Mouse (Mus musculus) liver, embryonic 16.5 days (tissue): Measurements from ENCODE around the gene Babam2. TPM values are rescaled to one million over a fixed set of nuclear protein-coding genes. Genes with fewer than 3 reads are reported as not detected.

Experiments
- ATAC-seq: fragments of 200-750 bp; cut with Nextera tagmentation; 2 replicates; pipeline ENCODE4 v1.8.0; 2017; ENCODE audit warnings: low read depth, mild to moderate bottlenecking, moderate number of reproducible peaks, moderate library complexity
- H3K27ac ChIP-seq: fragments of 300-500 bp; sonication (generic); 2 replicates; pipeline ENCODE4 v1.5.1; 2014; ENCODE audit warnings: mild to moderate bottlenecking, low read length
- H3K27me3 ChIP-seq: fragments of 300-500 bp; sonication (generic); 2 replicates; pipeline ENCODE4 v1.6.1; 2014; ENCODE audit warnings: low read depth, low read length, mixed read lengths; ENCODE audit not compliant: control insufficient read depth, insufficient read depth
- H3K36me3 ChIP-seq: fragments of 300-500 bp; sonication (generic); 2 replicates; pipeline ENCODE4 v1.6.1; 2014; ENCODE audit warnings: mild to moderate bottlenecking; ENCODE audit not compliant: control insufficient read depth, insufficient read depth
- H3K4me1 ChIP-seq: fragments of 300-500 bp; sonication (generic); 2 replicates; pipeline ENCODE4 v1.6.1; 2014; ENCODE audit warnings: low read depth, low read length, mixed read lengths; ENCODE audit not compliant: control insufficient read depth
- H3K4me2 ChIP-seq: fragments of 300-500 bp; sonication (generic); 2 replicates; pipeline ENCODE4 v1.6.1; 2014; ENCODE audit warnings: low read depth, low read length, mixed read lengths
- H3K4me3 ChIP-seq: fragments of 300-500 bp; sonication (generic); 2 replicates; pipeline ENCODE4 v1.5.1; 2014; ENCODE audit warnings: low read depth, mild to moderate bottlenecking, low read length
- H3K9ac ChIP-seq: fragments of 300-500 bp; sonication (generic); 2 replicates; pipeline ENCODE4 v1.6.1; 2014; ENCODE audit warnings: low read depth, low read length
- H3K9me3 ChIP-seq: fragments of 300-500 bp; sonication (generic); replicated peaks from 2 replicates; pipeline ENCODE4 v1.6.1; 2016; ENCODE audit warnings: low read length; ENCODE audit not compliant: control insufficient read depth
- WGBS: fragments of 180-500 bp; shearing (Covaris S2); extraction: QIAGEN DNeasy Blood & Tissue Kit; methylation state at CpG from one replicate; pipeline ENCODE4 v1.1.7; 2014; ENCODE audit not compliant: insufficient replicate concordance; 5-methylcytosine and 5-hydroxymethylcytosine counted together
- polyA plus RNA-seq: library from polyadenylated mRNA; unstranded; fragments of >200 nt; fragmentation: Nextera tagmentation; extraction: Ambion mirVana; gene quantifications from 2 replicates; pipeline ENCODE4 v1.2.1, GENCODE M21; 2015

The Babam2 gene
- polyA plus RNA-seq, 1 experiment from 2014 or later, result 32.4 TPM

GRCm38 (mm10) chr5:31699397-31699796 is 1.9 kb downstream of the Babam2 start:
- Histone ChIP-seq H3K36me3 (no peaks in the 10 kb centered on the region; the same call in 1 of the 2 replicates), H3K4me3 (no peak overlapping the region), H3K9me3 (no peaks in the 10 kb centered on the region), H3K4me2 (no peak overlapping the region), H3K27ac (no peak overlapping the region), H3K9ac (no peak overlapping the region), H3K27me3 (no peaks in the 10 kb centered on the region), H3K4me1 (peaks cover 10% of the 10 kb centered on the region)
- ATAC-seq, result no peak

GRCm38 (mm10) chr5:31704971-31705370 is 7.5 kb downstream of the Babam2 start:
- Histone ChIP-seq H3K36me3 (no peaks in the 10 kb centered on the region; the same call in 1 of the 2 replicates), H3K9ac (no peak overlapping the region), H3K4me1 (peaks cover 6% of the 10 kb centered on the region), H3K4me3 (no peak overlapping the region), H3K27ac (no peak overlapping the region), H3K4me2 (no peak overlapping the region), H3K9me3 (no peaks in the 10 kb centered on the region), H3K27me3 (no peaks in the 10 kb centered on the region)
- no peak for ATAC-seq
- WGBS, result 74% methylated on average over 5 of the region's 5 CpGs

- H3K27ac ChIP-seq, result no peak overlapping the region
- no peak for ATAC-seq
- H3K36me3 ChIP-seq, result no peaks in the 10 kb centered on the region; the same call in 1 of the 2 replicates
- no peak overlapping the region for H3K4me3 ChIP-seq
- H3K9ac ChIP-seq, result no peak overlapping the region
- no peak overlapping the region for H3K4me2 ChIP-seq
- H3K27me3 ChIP-seq, result no peaks in the 10 kb centered on the region
- H3K4me1 ChIP-seq, result no peaks in the 10 kb centered on the region
- 65% methylated on average over 4 of the region's 4 CpGs for WGBS
- no peaks in the 10 kb centered on the region for H3K9me3 ChIP-seq
Measured at GRCm38 (mm10) chr5:31706826-31707225, 9.3 kb downstream of the Babam2 start.

- Histone ChIP-seq H3K9ac (no peak overlapping the region), H3K4me1 (peaks cover 4% of the 10 kb centered on the region; the same call in 1 of the 2 replicates), H3K4me2 (no peak overlapping the region), H3K9me3 (no peaks in the 10 kb centered on the region), H3K4me3 (no peak overlapping the region), H3K36me3 (no peaks in the 10 kb centered on the region), H3K27me3 (no peaks in the 10 kb centered on the region), H3K27ac (no peak overlapping the region)
- 54% methylated on average over 1 of the region's 1 CpGs for WGBS
- ATAC-seq, result no peak
Measured at GRCm38 (mm10) chr5:31709389-31709788, 11.9 kb downstream of the Babam2 start.

GRCm38 (mm10) chr5:31713280-31713711 is 15.8 kb downstream of the Babam2 start:
- no peaks in the 10 kb centered on the region for H3K9me3 ChIP-seq
- H3K27ac ChIP-seq, result no peak overlapping the region
- no peak overlapping the region for H3K9ac ChIP-seq
- no peak for ATAC-seq
- H3K4me1 ChIP-seq, result peaks cover 4% of the 10 kb centered on the region; the same call in 1 of the 2 replicates
- 34% methylated on average over 2 of the region's 2 CpGs for WGBS
- no peak overlapping the region for H3K4me2 ChIP-seq
- no peak overlapping the region for H3K4me3 ChIP-seq
- no peaks in the 10 kb centered on the region for H3K27me3 ChIP-seq
- H3K36me3 ChIP-seq, result no peaks in the 10 kb centered on the region

GRCm38 (mm10) chr5:31713841-31714264 is 16.4 kb downstream of the Babam2 start:
- Histone ChIP-seq H3K9ac (no peak overlapping the region), H3K27ac (no peak overlapping the region)
- no peak for ATAC-seq

GRCm38 (mm10) chr5:31715486-31716150 is 18.1 kb downstream of the Babam2 start:
- H3K9ac ChIP-seq, result no peak overlapping the region
- no peaks in the 10 kb centered on the region for H3K27me3 ChIP-seq
- H3K4me3 ChIP-seq, result no peak overlapping the region
- no peak for ATAC-seq
- H3K4me1 ChIP-seq, result peaks cover 4% of the 10 kb centered on the region; the same call in 1 of the 2 replicates
- H3K9me3 ChIP-seq, result no peaks in the 10 kb centered on the region
- no peak overlapping the region for H3K27ac ChIP-seq
- WGBS, result 72% methylated on average over 4 of the region's 4 CpGs
- no peak overlapping the region for H3K4me2 ChIP-seq
- H3K36me3 ChIP-seq, result no peaks in the 10 kb centered on the region

More at GRCm38 (mm10) chr5:31713841-31714264, 16.4 kb downstream of the Babam2 start:
- H3K9me3 ChIP-seq, result no peaks in the 10 kb centered on the region
- H3K4me2 ChIP-seq, result no peak overlapping the region
- no peak overlapping the region for H3K4me3 ChIP-seq
- H3K36me3 ChIP-seq, result no peaks in the 10 kb centered on the region
- H3K4me1 ChIP-seq, result peaks cover 4% of the 10 kb centered on the region; the same call in 1 of the 2 replicates
- no peaks in the 10 kb centered on the region for H3K27me3 ChIP-seq
- 33% methylated on average over 5 of the region's 5 CpGs for WGBS

- Histone ChIP-seq H3K4me2 (no peak overlapping the region), H3K9me3 (no peaks in the 10 kb centered on the region), H3K27ac (no peak overlapping the region), H3K4me1 (no peaks in the 10 kb centered on the region), H3K9ac (no peak overlapping the region), H3K36me3 (no peaks in the 10 kb centered on the region), H3K4me3 (no peak overlapping the region), H3K27me3 (no peaks in the 10 kb centered on the region)
- ATAC-seq, result no peak
- 62% methylated on average over 6 of the region's 6 CpGs for whole genome bisulfite sequencing
Measured at GRCm38 (mm10) chr5:31724519-31724918, 27.0 kb downstream of the Babam2 start.

- ATAC-seq, result no peak
- no peaks in the 10 kb centered on the region for H3K27me3 ChIP-seq
- no peak overlapping the region for H3K9ac ChIP-seq
- H3K9me3 ChIP-seq, result no peaks in the 10 kb centered on the region
- no peak overlapping the region for H3K4me2 ChIP-seq
- H3K36me3 ChIP-seq, result no peaks in the 10 kb centered on the region
- no peaks in the 10 kb centered on the region for H3K4me1 ChIP-seq
- WGBS, result 58% methylated on average over 2 of the region's 2 CpGs
- H3K4me3 ChIP-seq, result no peak overlapping the region
- no peak overlapping the region for H3K27ac ChIP-seq
Measured at GRCm38 (mm10) chr5:31725885-31726284, 28.4 kb downstream of the Babam2 start.
